Mouse (Mus musculus) neural tube, embryonic 11.5 days (tissue): ENCODE results near the gene Apobr. TPM values are rescaled to one million over a fixed set of nuclear protein-coding genes. Genes with fewer than 3 reads are reported as not detected.

ENCODE experiments used
- ATAC-seq: fragments of 200-750 bp; cut with Nextera tagmentation; 2 replicates; pipeline ENCODE4 v1.8.0; 2017; ENCODE audit warnings: moderate number of reproducible peaks, mild to moderate bottlenecking, moderate TSS enrichment, moderate library complexity; ENCODE audit not compliant: insufficient read depth, low FRiP score, low TSS enrichment
- DNase-seq: peaks from one replicate; pipeline ENCODE4 v3.0.0-alpha.2; 2015; ENCODE audit warnings: low spot score
- H3K27ac ChIP-seq: fragments of 300-500 bp; sonication (generic); 2 replicates; pipeline ENCODE4 v1.5.1; 2014; ENCODE audit warnings: low read depth, mild to moderate bottlenecking, low read length
- H3K27me3 ChIP-seq: fragments of 300-500 bp; sonication (generic); 2 replicates; pipeline ENCODE4 v1.6.1; 2014; ENCODE audit warnings: mild to moderate bottlenecking, low read length, mixed read lengths; ENCODE audit not compliant: control insufficient read depth, insufficient read depth
- H3K36me3 ChIP-seq: fragments of 300-500 bp; sonication (generic); 2 replicates; pipeline ENCODE4 v1.6.1; 2014; ENCODE audit warnings: mild to moderate bottlenecking, low read length, moderate library complexity, mixed read lengths; ENCODE audit not compliant: control insufficient read depth, insufficient read depth
- H3K4me1 ChIP-seq: fragments of 300-500 bp; sonication (generic); 2 replicates; pipeline ENCODE4 v1.6.1; 2014; ENCODE audit warnings: low read length, mixed read lengths; ENCODE audit not compliant: control insufficient read depth, insufficient read depth
- H3K4me2 ChIP-seq: fragments of 300-500 bp; sonication (generic); 2 replicates; pipeline ENCODE4 v1.6.1; 2014; ENCODE audit warnings: low read depth, mild to moderate bottlenecking, moderate library complexity
- H3K4me3 ChIP-seq: fragments of 300-500 bp; sonication (generic); 2 replicates; pipeline ENCODE4 v1.5.1; 2014; ENCODE audit warnings: low read depth, low read length
- H3K9ac ChIP-seq: fragments of 300-500 bp; sonication (generic); 2 replicates; pipeline ENCODE4 v1.6.1; 2014; ENCODE audit warnings: mild to moderate bottlenecking, low read length
- H3K9me3 ChIP-seq: fragments of 300-500 bp; sonication (generic); 2 replicates; pipeline ENCODE4 v1.6.1; 2016; ENCODE audit warnings: low read length; ENCODE audit not compliant: control insufficient read depth
- WGBS: fragments of 180-500 bp; shearing (Covaris S2); extraction: QIAGEN DNeasy Blood & Tissue Kit; methylation state at CpG from one replicate; pipeline ENCODE4 v1.1.7; 2014; 5-methylcytosine and 5-hydroxymethylcytosine counted together
- polyA plus RNA-seq: library from polyadenylated mRNA; unstranded; fragments of >200 nt; fragmentation: Nextera tagmentation; extraction: Ambion mirVana; gene quantifications from 2 replicates; pipeline ENCODE4 v1.2.1, GENCODE M21; 2014

Apobr gene
- polyA plus RNA-seq, 1 experiment from 2014 or later: 0.60 TPM

DNA sequence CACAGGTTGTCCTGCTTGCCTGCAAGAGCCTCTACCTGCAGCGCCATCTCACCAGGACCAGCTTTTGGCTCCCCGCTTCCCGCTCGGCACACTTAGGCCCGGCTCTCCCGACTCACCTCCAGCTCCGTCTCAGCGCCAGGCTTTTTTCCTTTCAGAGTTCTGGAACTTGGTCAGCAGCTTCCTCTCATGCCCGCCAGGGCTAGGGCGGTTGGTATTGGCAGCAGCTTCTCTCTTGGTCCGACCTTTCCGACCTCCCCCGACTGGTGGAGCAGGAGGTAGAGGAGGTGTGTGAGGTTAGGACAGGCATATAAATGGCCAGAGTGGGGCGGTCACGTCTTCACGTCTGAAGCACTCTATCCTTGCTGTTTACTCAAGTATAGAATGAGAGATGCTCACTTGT is 40.0 kb downstream of the Apobr start:
- DNase-seq (no peak), ATAC-seq (no peak)
- Histone ChIP-seq H3K27ac (no peak overlapping the region), H3K9ac (no peak overlapping the region), H3K4me1 (no peaks in the 10 kb centered on the region; the same call in 1 of the 2 replicates), H3K36me3 (no peaks in the 10 kb centered on the region), H3K4me3 (no peak overlapping the region), H3K27me3 (no peaks in the 10 kb centered on the region), H3K4me2 (no peak overlapping the region), H3K9me3 (no peaks in the 10 kb centered on the region)
- WGBS: 72% methylated on average over 16 of the region's 16 CpGs

DNA sequence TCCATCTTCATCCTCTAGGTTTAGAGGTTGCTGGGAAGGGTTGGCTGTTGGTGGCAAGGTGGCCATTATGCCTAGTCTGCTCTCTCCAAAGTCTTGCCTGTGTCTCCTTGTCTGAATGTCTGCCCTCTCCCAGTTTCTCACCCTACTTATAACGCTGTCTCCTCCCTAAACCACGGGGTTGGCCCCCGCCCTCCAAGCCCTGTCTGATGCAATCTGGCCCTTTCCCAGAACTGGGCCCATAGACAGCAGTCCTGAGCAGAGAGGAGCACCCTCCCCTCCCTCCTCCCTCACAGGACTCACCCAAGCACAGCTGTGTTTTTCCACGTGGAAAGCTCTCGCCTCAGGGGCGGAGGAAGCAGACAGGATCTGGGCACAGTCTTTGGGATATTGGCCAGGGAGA is 40.6 kb downstream of the Apobr start:
- Histone ChIP-seq H3K9ac (no peak overlapping the region), H3K4me3 (no peak overlapping the region), H3K4me2 (no peak overlapping the region), H3K27ac (no peak overlapping the region), H3K36me3 (no peaks in the 10 kb centered on the region), H3K4me1 (no peaks in the 10 kb centered on the region; the same call in 1 of the 2 replicates), H3K27me3 (no peaks in the 10 kb centered on the region), H3K9me3 (no peaks in the 10 kb centered on the region)
- DNase-seq (no peak), ATAC-seq (no peak)
- 55% methylated on average over 6 of the region's 6 CpGs for WGBS

DNA sequence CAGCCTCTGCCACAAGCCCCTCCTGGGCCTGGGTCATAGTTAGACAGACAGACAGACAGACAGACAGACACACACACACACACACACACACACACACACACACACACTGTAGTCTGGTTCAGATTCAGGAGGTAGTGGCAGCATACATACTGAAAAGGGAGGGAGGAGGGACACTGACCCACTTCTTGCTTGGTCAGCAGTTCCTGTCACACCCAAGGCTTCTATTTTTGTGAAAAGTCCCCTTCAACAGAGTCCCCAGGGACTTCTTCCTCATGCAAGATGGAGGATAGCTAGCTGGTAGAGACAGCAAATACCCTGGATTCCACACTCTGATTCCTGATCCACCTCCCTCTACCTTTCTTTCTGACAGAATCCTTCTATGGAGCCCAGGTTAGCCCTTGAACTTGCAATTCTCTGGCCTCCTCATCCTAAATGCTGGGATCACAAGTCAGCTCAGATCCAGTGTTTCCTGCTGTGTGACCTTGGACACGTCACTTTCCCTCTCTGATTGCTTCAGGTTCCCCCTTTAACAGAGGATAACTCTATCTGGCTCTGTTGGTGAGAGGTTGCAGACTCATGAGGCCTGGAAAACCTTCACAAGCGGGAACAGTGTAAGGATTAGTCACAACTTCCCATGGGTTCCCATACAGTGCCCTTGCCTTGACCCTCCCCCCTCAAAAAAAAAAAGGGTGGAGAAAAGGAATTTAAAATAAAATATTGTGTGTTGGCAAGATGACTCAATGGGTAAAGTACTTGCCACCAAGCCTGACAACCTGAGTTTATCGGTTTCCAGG is 41.3 kb downstream of the Apobr start:
- Histone ChIP-seq H3K9me3 (no peaks in the 10 kb centered on the region), H3K4me3 (no peak overlapping the region), H3K36me3 (no peaks in the 10 kb centered on the region), H3K27ac (no peak overlapping the region), H3K4me1 (no peaks in the 10 kb centered on the region; the same call in 1 of the 2 replicates), H3K27me3 (no peaks in the 10 kb centered on the region), H3K4me2 (no peak overlapping the region), H3K9ac (no peak overlapping the region)
- ATAC-seq (no peak), DNase-seq (no peak)
- 85% methylated on average over 3 of the region's 3 CpGs for WGBS

DNA sequence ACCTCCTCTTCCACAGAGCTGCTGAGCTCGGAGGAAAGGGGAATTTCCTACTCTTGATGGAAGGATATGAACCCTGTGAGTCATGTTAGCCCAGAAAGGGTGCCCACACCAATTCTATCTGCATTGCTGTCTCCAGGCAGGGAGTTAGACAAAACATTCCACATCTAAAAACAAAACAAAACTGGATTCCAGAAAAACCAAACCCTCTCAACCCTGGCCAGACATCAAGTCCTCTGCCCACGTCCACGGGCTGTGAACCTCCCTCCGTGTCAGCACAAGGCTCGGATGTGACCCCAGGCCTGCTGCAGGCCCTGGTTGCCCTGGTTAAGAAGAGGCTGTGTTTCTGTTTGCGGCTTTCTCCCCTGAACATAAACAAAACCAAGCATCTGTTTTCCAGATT is 43.4 kb downstream of the Apobr start:
- WGBS: 63% methylated on average over 6 of the region's 6 CpGs
- no peak for ATAC-seq
- H3K4me2 ChIP-seq: no peak overlapping the region
- no peak overlapping the region for H3K4me3 ChIP-seq
- no peaks in the 10 kb centered on the region for H3K36me3 ChIP-seq
- H3K4me1 ChIP-seq: no peaks in the 10 kb centered on the region
- no peak for DNase-seq
- no peaks in the 10 kb centered on the region for H3K9me3 ChIP-seq
- H3K27ac ChIP-seq: no peak overlapping the region
- no peak overlapping the region for H3K9ac ChIP-seq
- H3K27me3 ChIP-seq: no peaks in the 10 kb centered on the region

DNA sequence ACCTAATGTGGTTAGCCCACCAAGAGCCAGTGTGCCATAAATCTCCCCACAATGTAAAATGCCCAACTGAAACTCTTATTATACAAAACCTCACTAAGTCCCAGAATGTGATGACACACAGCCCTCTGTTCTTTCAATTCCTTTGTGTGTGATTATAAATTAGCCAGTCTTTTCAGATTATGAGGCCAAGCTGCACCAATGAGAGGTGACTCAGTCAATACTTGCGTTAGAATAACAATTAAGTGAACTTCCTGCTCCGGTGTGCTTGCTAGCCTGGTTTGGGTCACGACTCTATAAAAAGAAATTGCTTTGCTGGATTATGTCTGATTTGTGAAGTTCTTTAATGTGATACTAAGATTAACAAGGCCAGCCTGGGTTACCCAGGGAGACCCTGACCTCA is 45.2 kb downstream of the Apobr start:
- Histone ChIP-seq H3K4me2 (no peak overlapping the region), H3K27me3 (no peaks in the 10 kb centered on the region), H3K9me3 (no peaks in the 10 kb centered on the region), H3K4me3 (no peak overlapping the region), H3K4me1 (no peaks in the 10 kb centered on the region), H3K9ac (no peak overlapping the region), H3K36me3 (no peaks in the 10 kb centered on the region), H3K27ac (no peak overlapping the region)
- ATAC-seq (no peak), DNase-seq (no peak)
- WGBS: 42% methylated on average over 3 of the region's 3 CpGs

DNA sequence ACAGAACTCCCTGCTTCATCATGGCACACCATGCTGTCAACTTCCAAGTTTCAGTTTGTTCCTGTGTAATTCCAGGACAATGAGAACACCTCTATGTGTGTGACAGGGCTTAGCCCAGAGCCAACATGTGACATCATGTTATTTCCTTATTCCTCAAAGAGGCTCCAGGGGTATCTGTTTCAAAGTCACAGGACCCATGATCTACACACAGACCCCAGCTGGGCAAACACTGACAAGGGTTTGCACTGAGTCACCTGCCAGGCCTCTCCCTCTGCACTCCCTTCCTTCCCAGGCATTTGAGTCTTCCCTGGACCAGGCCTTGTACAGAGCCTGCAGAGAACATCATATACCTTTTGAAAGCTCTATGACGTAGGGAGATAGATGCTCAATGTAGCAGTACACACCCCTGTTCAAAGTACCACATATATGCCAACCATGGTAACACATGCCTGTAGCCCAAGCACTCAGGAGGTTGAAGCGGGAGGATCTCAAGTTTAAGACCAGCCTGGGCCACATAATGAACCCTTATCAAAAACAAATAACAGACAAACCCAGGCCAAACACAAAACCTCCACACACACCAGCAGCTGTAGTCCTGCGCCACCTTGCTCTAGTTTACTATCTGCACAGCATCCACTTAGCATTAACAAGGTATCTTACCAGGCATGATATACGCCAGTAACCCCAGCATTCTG is 46.2 kb downstream of the Apobr start, which contains the start of gene Nupr1:
Nupr1 (minus strand) TSS at position 38 of the 695 bp plus-strand sequence.
- ATAC-seq: no peak
- no peaks in the 10 kb centered on the region for H3K36me3 ChIP-seq
- no peaks in the 10 kb centered on the region for H3K27me3 ChIP-seq
- no peak within 1 kb of the TSS for H3K4me2 ChIP-seq
- WGBS: 94% methylated on average over 4 of the region's 4 CpGs
- H3K4me1 ChIP-seq: no peaks in the 10 kb centered on the region
- no peak for DNase-seq
- H3K27ac ChIP-seq: no peak within 1 kb of the TSS
- H3K4me3 ChIP-seq: no peak within 1 kb of the TSS
- H3K9me3 ChIP-seq: no peaks in the 10 kb centered on the region
- H3K9ac ChIP-seq: no peak within 1 kb of the TSS

DNA sequence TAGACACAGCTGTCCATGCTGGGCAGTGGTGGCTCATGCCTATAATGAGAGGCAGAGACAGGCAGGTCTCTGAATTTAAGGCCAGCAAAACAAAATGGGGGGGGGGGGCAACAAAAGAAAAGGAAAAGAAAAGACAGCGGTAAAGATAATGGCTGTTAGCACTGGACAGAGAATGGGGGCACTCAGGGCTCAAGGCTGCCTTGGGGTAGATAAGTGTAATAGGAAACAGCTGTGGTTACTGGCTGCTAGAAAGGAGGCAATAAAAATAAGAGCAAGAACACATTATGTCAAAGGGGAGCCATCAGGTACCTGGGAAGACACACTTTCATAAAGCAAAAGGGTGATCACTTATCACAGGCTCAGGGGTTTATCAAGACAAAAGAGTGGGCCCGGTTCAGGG is 47.7 kb downstream of the Apobr start:
- no peak overlapping the region for H3K9ac ChIP-seq
- no peak overlapping the region for H3K27ac ChIP-seq
- no peak overlapping the region for H3K4me3 ChIP-seq
- no peak for DNase-seq
- H3K36me3 ChIP-seq: no peaks in the 10 kb centered on the region
- no peaks in the 10 kb centered on the region for H3K4me1 ChIP-seq
- no peak for ATAC-seq
- H3K4me2 ChIP-seq: no peak overlapping the region
- no peaks in the 10 kb centered on the region for H3K9me3 ChIP-seq
- H3K27me3 ChIP-seq: no peaks in the 10 kb centered on the region
- WGBS: 86% methylated on average over 2 of the region's 2 CpGs

DNA sequence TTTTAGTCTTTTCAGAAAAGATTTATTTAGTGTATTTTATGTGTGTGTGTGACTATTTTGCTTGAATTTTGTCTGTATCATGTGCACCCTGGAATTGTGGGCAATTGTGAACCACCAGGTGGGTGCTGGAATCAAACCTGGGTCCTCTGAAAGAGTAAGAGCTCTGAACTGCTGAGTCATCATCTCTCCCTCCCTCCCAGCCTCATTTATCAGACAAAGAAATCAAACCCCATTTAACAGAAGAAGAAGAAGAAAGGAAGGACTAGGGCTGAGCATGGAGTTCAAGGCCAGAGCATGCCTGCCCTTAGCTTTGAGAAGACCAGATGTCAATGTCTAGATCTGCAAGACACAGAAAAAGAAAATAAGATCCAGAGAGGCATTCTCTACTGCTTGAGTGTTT is 50.6 kb downstream of the Apobr start:
- Histone ChIP-seq H3K9ac (no peak overlapping the region), H3K9me3 (no peaks in the 10 kb centered on the region), H3K4me1 (no peaks in the 10 kb centered on the region), H3K36me3 (no peaks in the 10 kb centered on the region), H3K4me3 (no peak overlapping the region), H3K4me2 (no peak overlapping the region), H3K27me3 (no peaks in the 10 kb centered on the region), H3K27ac (no peak overlapping the region)
- DNase-seq (no peak), ATAC-seq (no peak)
